Mouse (Mus musculus): ENCODE measurements around the gene Rwdd2a. TPM values are rescaled to one million over a fixed set of nuclear protein-coding genes. Genes with fewer than 3 reads are reported as not detected.
A peak's percentile ranks its signal among the peaks of the same experiment; 100 is the strongest.

Rwdd2a gene
- polyA plus RNA-seq, 2 experiments, result 2.2 to 3.5 TPM

DNA sequence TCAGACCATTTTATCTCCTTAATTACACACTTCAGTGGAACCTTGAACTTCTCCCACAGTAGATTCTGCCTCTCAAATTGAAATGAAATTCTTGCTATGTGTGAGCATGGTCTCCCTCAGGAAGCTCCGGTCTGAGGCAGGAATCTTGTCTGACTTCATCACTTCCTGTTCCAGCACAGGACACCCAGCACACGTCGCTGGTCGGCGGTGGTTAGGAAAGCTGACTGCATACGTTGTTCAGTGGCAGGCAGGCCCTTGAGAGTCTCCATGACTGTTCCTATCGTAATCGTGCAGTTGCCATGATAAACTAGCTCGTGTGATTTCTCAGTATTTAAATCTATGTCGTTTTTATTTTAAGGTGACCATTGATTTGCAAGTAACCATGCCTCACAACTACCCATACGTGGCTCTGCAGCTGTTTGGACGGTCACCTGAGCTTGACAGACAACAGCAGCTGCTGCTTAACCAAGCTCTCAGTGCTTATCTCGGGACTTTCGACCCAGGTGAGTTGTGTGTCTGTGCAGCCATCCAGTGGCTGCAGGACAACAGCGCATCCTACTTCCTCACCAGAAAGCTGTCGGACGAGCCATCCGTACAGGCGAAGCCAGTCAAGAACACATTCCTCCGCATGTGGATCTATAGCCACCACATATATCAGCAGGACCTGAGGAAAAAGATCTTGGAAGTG lies 2.0 kb downstream of the Rwdd2a start:
- H3K4me2 ChIP-seq (replicated peaks; ENCODE audit: low read depth, low read length, severe bottlenecking), result no peak overlapping the region
- H3K9me3 ChIP-seq (ENCODE audit: control insufficient read depth, low read length), result no peaks in the 10 kb centered on the region
- no peak overlapping the region for H3K9ac ChIP-seq (ENCODE audit: low read depth, low read length, severe bottlenecking)
- H3K4me3 ChIP-seq (replicated peaks; ENCODE audit: low read length), result no peak overlapping the region
- H3K4me1 ChIP-seq (ENCODE audit: control insufficient read depth, insufficient read depth, low read length), result peaks cover 8% of the 10 kb centered on the region
- peaks cover 6% of the 10 kb centered on the region for H3K36me3 ChIP-seq (ENCODE audit: control insufficient read depth, insufficient read depth, low read length)
- H3K27me3 ChIP-seq (ENCODE audit: control insufficient read depth, insufficient read depth, low read length), result no peaks in the 10 kb centered on the region
- 72% methylated on average over 20 of the region's 20 CpGs for WGBS
- no peak for TF ChIP-seq POLR2A (IDR thresholded peaks at IDR 0.05; ENCODE audit: borderline replicate concordance, extremely low read depth, insufficient read depth, insufficient read length)
- DNase-seq (ENCODE audit: low spot score) (no peak), ATAC-seq (ENCODE audit: low FRiP score, low read depth) (no peak)
- H3K27ac ChIP-seq (replicated peaks; ENCODE audit: low read depth, low read length), result no peak overlapping the region

DNA sequence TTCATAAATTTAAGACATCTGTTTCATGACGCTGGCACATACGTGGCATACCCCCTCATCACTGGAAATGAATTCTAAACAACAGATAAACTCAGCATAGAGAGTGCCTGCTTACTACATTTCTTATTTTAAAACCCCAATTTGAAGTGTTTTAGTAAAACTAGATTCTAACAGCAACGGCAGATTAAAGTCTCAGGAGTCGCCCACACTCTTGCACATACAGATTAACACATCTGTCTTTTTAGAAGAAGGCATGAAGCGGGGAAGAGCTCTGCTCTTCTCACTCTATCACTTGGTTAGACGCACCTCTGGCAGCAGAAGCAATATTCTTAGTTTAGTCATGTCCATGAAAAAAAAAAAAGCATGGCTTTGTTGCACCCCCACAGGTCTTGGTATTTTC lies 3.4 kb downstream of the Rwdd2a start:
- no peak overlapping the region for H3K9ac ChIP-seq (ENCODE audit: low read depth, low read length, severe bottlenecking)
- DNase-seq (ENCODE audit: low spot score) (no peak), ATAC-seq (ENCODE audit: low FRiP score, low read depth) (no peak)
- H3K4me1 ChIP-seq (ENCODE audit: control insufficient read depth, insufficient read depth, low read length), result peaks cover 6% of the 10 kb centered on the region
- WGBS, result 86% methylated on average over 6 of the region's 6 CpGs
- no peak for TF ChIP-seq POLR2A (IDR thresholded peaks at IDR 0.05; ENCODE audit: borderline replicate concordance, extremely low read depth, insufficient read depth, insufficient read length)
- H3K36me3 ChIP-seq (ENCODE audit: control insufficient read depth, insufficient read depth, low read length), result no peaks in the 10 kb centered on the region
- H3K4me2 ChIP-seq (replicated peaks; ENCODE audit: low read depth, low read length, severe bottlenecking), result no peak overlapping the region
- H3K9me3 ChIP-seq (ENCODE audit: control insufficient read depth, low read length), result no peaks in the 10 kb centered on the region
- H3K27ac ChIP-seq (replicated peaks; ENCODE audit: low read depth, low read length), result no peak overlapping the region
- no peak overlapping the region for H3K4me3 ChIP-seq (replicated peaks; ENCODE audit: low read length)
- no peaks in the 10 kb centered on the region for H3K27me3 ChIP-seq (ENCODE audit: control insufficient read depth, insufficient read depth, low read length)

DNA sequence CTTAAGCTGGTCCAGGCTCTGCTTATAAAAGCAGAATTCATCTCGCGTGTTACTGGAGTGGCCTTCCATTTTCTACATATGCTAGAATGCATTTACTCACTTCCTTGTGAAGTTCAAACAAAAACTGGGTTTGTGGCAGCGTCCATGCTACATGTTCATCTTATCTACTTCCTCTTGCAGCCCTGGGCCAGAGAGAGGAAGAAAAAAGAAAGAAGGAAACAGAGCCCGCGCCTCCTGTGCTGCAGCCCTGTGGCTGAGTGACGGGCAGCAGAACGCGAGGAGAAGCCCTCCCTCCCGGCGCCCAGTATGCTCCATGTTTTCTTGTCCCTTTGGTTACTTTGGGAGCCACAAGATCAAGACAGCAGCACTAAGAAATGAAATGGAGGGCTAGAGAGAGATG lies 7.9 kb downstream of the Rwdd2a start:
- H3K27ac ChIP-seq (replicated peaks; ENCODE audit: low read depth, low read length), result no peak overlapping the region
- H3K4me1 ChIP-seq (ENCODE audit: control insufficient read depth, insufficient read depth, low read length), result no peaks in the 10 kb centered on the region
- no peak for DNase-seq (ENCODE audit: low spot score)
- no peaks in the 10 kb centered on the region for H3K9me3 ChIP-seq (ENCODE audit: control insufficient read depth, low read length)
- no peak overlapping the region for H3K4me2 ChIP-seq (replicated peaks; ENCODE audit: low read depth, low read length, severe bottlenecking)
- H3K4me3 ChIP-seq (replicated peaks; ENCODE audit: low read length), result no peak overlapping the region
- no peak for TF ChIP-seq POLR2A (IDR thresholded peaks at IDR 0.05; ENCODE audit: borderline replicate concordance, extremely low read depth, insufficient read depth, insufficient read length)
- WGBS, result 84% methylated on average over 10 of the region's 10 CpGs
- H3K9ac ChIP-seq (ENCODE audit: low read depth, low read length, severe bottlenecking), result no peak overlapping the region
- no peaks in the 10 kb centered on the region for H3K36me3 ChIP-seq (ENCODE audit: control insufficient read depth, insufficient read depth, low read length)
- no peaks in the 10 kb centered on the region for H3K27me3 ChIP-seq (ENCODE audit: control insufficient read depth, insufficient read depth, low read length)
- ATAC-seq (ENCODE audit: low FRiP score, low read depth), result no peak

DNA sequence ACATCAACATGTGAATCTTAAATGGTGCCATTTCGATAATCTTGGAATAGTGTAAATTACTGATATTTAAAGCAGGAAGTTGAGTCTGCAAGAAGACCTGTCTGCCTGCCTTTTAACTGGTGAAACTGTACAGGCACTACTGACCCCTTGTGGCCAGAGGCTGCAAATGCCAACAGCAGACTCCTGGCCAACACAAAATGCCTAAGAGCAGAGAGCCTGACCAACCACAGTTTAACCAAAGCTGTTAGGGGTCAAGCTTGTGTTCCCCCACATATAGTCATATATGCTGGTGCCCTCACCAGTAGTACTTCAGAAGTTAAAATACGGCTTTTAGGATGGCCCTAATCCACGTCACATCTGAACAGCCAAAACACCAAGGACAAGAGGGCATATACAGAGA lies 11.9 kb downstream of the Rwdd2a start:
- DNase-seq (ENCODE audit: low spot score), result peak; percentile 68

DNA sequence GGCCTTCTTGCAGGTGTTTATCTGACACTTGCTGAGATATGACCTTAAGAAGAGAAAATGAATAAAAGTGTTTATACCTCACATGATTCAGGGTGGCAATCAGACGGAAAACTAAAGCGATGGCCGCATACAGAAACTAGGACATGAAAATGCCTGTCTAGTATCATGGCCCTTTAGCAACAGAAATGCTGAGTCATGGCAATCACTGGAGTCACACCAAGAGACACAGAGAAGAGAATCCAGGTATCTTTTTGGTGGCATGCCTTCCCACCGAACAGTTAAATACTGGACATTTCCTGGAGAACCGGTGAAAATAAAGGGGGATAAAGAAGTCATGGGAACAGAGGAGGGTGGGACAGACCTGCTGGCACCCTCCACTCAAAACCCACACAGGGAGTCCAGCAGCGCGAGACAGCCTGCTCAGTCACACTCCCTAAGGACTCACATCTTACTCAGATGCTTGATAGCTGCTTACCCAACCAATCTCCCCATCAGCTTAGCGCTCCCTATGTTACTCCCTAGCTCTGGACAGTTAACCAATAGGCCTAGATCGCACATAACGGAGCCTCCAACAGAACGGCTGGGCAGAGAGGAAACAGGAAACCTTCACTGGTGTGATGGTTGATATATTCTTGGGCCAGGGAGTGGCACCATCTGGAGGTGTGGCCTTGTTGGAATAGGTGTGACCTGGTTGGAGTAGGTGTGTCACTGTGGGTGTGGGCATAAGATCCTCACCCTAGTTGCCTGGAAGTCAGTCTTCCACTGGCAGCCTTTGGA lies 15.4 kb downstream of the Rwdd2a start:
- Histone ChIP-seq H3K27ac (replicated peaks; ENCODE audit: low read depth, low read length) (no peak overlapping the region), H3K9ac (ENCODE audit: low read depth, low read length, severe bottlenecking) (no peak overlapping the region), H3K4me1 (ENCODE audit: control insufficient read depth, insufficient read depth, low read length) (no peaks in the 10 kb centered on the region), H3K9me3 (ENCODE audit: control insufficient read depth, low read length) (no peaks in the 10 kb centered on the region), H3K27me3 (ENCODE audit: control insufficient read depth, insufficient read depth, low read length) (no peaks in the 10 kb centered on the region), H3K4me3 (replicated peaks; ENCODE audit: low read length) (no peak overlapping the region), H3K36me3 (ENCODE audit: control insufficient read depth, insufficient read depth, low read length) (peaks cover 3% of the 10 kb centered on the region; the same call in 1 of the 2 replicates), H3K4me2 (replicated peaks; ENCODE audit: low read depth, low read length, severe bottlenecking) (no peak overlapping the region)
- no peak for TF ChIP-seq POLR2A (IDR thresholded peaks at IDR 0.05; ENCODE audit: borderline replicate concordance, extremely low read depth, insufficient read depth, insufficient read length)
- DNase-seq (ENCODE audit: low spot score) (no peak), ATAC-seq (ENCODE audit: low FRiP score, low read depth) (no peak)
- WGBS, result 92% methylated on average over 11 of the region's 11 CpGs

More for the DNA sequence above, 11.9 kb downstream of the Rwdd2a start:
- Histone ChIP-seq H3K36me3 (ENCODE audit: control insufficient read depth, insufficient read depth, low read length) (peaks cover 3% of the 10 kb centered on the region; the same call in 1 of the 2 replicates), H3K4me2 (replicated peaks; ENCODE audit: low read depth, low read length, severe bottlenecking) (no peak overlapping the region), H3K9ac (ENCODE audit: low read depth, low read length, severe bottlenecking) (no peak overlapping the region), H3K27ac (replicated peaks; ENCODE audit: low read depth, low read length) (no peak overlapping the region), H3K27me3 (ENCODE audit: control insufficient read depth, insufficient read depth, low read length) (no peaks in the 10 kb centered on the region), H3K4me3 (replicated peaks; ENCODE audit: low read length) (no peak overlapping the region), H3K4me1 (ENCODE audit: control insufficient read depth, insufficient read depth, low read length) (no peaks in the 10 kb centered on the region), H3K9me3 (ENCODE audit: control insufficient read depth, low read length) (no peaks in the 10 kb centered on the region)
- TF ChIP-seq POLR2A (IDR thresholded peaks at IDR 0.05; ENCODE audit: borderline replicate concordance, extremely low read depth, insufficient read depth, insufficient read length), result no peak
- 52% methylated on average over 3 of the region's 3 CpGs for WGBS
- ATAC-seq (ENCODE audit: low FRiP score, low read depth), result peak; percentile 47; the same call in 1 of the 2 replicates
